Mouse (Mus musculus) midbrain, embryonic 10.5 days (tissue): Measurements from ENCODE around the gene Slc39a1. TPM values are rescaled to one million over a fixed set of nuclear protein-coding genes. Genes with fewer than 3 reads are reported as not detected.

Source experiments
- DNase-seq: peaks from one replicate; pipeline ENCODE4 v3.0.0-alpha.2; 2017; ENCODE audit warnings: low spot score
- H3K27ac ChIP-seq: fragments of 300-500 bp; sonication (generic); replicated peaks from 2 replicates; pipeline ENCODE4 v1.5.1; 2016; ENCODE audit warnings: mild to moderate bottlenecking
- H3K27me3 ChIP-seq: fragments of 300-500 bp; sonication (generic); 2 replicates; pipeline ENCODE4 v1.6.1; 2016; ENCODE audit warnings: low read depth, mild to moderate bottlenecking; ENCODE audit not compliant: poor library complexity, severe bottlenecking
- H3K36me3 ChIP-seq: fragments of 300-500 bp; sonication (generic); 2 replicates; pipeline ENCODE4 v1.6.1; 2016; ENCODE audit warnings: mild to moderate bottlenecking, moderate library complexity
- H3K4me1 ChIP-seq: fragments of 300-500 bp; sonication (generic); 2 replicates; pipeline ENCODE4 v1.6.1; 2016
- H3K4me3 ChIP-seq: fragments of 300-500 bp; sonication (generic); 2 replicates; pipeline ENCODE4 v1.5.1; 2016; ENCODE audit warnings: mild to moderate bottlenecking, moderate library complexity
- H3K9me3 ChIP-seq: fragments of 300-500 bp; sonication (generic); replicated peaks from 2 replicates; pipeline ENCODE4 v1.6.1; 2016; ENCODE audit warnings: mild to moderate bottlenecking
- WGBS: fragments of 180-500 bp; shearing (Covaris S2); methylation state at CpG from one replicate; pipeline ENCODE4 v1.1.7; 2016; 5-methylcytosine and 5-hydroxymethylcytosine counted together
- polyA plus RNA-seq: library from polyadenylated mRNA; unstranded; fragments of >200 nt; fragmentation: Nextera tagmentation; extraction: Ambion mirVana; gene quantifications from 2 replicates; pipeline ENCODE4 v1.2.1, GENCODE M21; 2016

Slc39a1 gene
- polyA plus RNA-seq, 1 experiment from 2014 or later, result 69.6 TPM

- Histone ChIP-seq H3K9me3 (no peaks in the 10 kb centered on the region), H3K27ac (no peak overlapping the region), H3K4me1 (peaks cover 30% of the 10 kb centered on the region), H3K36me3 (peaks cover 71% of the 10 kb centered on the region), H3K4me3 (no peak overlapping the region; the same call in 1 of the 2 replicates), H3K27me3 (no peaks in the 10 kb centered on the region)
- DNase-seq, result no peak
- 91% methylated on average over 5 of the region's 5 CpGs for WGBS
Measured at GRCm38 (mm10) chr3:90263121-90263771, 15.3 kb downstream of the Slc39a1 start.

DNA sequence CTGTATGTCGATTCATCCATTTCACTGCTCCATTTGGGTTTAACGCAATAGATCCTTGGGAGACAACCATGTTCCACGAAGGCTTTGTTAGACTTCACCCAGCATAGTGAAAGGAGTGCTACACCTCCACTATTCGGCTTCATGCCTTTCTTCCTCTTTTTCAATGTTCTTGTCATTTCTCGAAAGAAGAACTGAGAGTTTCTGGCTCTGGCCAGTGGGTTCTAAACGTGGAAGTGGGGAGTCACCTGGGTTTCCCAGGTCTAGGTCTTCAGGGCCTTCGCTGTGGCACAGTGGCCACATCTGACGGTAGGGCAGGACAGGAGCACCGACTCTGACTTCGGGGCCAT, 16.7 kb downstream of the Slc39a1 start:
- Histone ChIP-seq H3K27me3 (no peaks in the 10 kb centered on the region), H3K27ac (peak overlapping the region; percentile 98), H3K4me1 (peaks cover 30% of the 10 kb centered on the region), H3K9me3 (no peaks in the 10 kb centered on the region), H3K4me3 (peak overlapping the region; percentile 91), H3K36me3 (peaks cover 69% of the 10 kb centered on the region)
- 38% methylated on average over 10 of the region's 10 CpGs for WGBS
- peak; percentile 26 for DNase-seq

GRCm38 (mm10) chr3:90265034-90265931, 17.3 kb downstream of the Slc39a1 start, which contains the start of gene Dennd4b:
Dennd4b (plus strand) TSS chr3:90265185.
- peaks cover 30% of the 10 kb centered on the region for H3K4me1 ChIP-seq
- DNase-seq, result peak; percentile 91
- H3K4me3 ChIP-seq, result peak within 1 kb of the TSS; percentile 91
- H3K27ac ChIP-seq, result peak within 1 kb of the TSS; percentile 98
- H3K36me3 ChIP-seq, result peaks cover 69% of the 10 kb centered on the region
- WGBS, result under 1% methylated on average over 81 of the region's 87 CpGs
- no peaks in the 10 kb centered on the region for H3K27me3 ChIP-seq
- H3K9me3 ChIP-seq, result no peaks in the 10 kb centered on the region

DNA sequence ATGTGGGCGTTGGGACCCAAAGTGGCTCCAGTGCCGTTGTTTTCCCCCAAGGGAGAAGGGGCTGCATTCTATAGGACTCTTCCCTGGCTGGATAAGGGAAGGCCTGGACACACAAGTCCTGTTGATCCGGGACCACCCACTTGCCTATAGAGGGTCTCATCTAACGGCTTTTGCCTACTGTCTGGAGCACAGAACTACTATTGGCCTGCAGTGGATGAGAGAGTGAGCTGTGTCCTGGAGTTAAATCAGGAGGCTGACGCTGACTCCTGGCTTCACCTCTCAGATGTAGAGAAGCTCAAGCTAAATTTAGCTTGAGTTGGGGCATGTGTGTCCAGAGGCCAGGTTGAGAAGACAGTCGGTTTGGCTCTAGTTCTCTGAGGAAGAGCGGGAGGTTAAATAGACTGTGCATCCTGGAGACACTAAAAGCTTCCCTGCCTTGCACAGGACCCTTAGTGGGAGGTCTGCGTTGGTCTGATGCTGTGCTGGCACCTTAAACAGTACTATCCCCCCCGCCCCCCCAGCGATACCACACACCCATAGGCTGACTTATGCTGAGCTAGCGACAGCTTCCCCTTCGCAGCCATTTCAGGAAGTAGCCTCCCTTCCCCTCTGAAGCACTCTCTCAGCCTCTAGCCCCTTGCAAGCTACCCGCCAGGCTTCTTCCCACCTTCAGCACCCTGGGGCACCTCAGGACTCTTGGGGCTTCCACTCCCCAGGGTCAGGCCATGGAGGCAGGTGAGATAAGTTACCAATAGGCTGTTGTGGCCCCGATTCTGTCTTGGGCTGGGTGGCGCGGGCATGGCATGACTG, 18.2 kb downstream of the Slc39a1 start:
- peaks cover 30% of the 10 kb centered on the region for H3K4me1 ChIP-seq
- H3K9me3 ChIP-seq, result no peaks in the 10 kb centered on the region
- DNase-seq, result no peak
- no peaks in the 10 kb centered on the region for H3K27me3 ChIP-seq
- peaks cover 69% of the 10 kb centered on the region for H3K36me3 ChIP-seq
- 29% methylated on average over 16 of the region's 16 CpGs for WGBS
- H3K4me3 ChIP-seq, result peak overlapping the region; percentile 91
- peak overlapping the region; percentile 98 for H3K27ac ChIP-seq

DNA sequence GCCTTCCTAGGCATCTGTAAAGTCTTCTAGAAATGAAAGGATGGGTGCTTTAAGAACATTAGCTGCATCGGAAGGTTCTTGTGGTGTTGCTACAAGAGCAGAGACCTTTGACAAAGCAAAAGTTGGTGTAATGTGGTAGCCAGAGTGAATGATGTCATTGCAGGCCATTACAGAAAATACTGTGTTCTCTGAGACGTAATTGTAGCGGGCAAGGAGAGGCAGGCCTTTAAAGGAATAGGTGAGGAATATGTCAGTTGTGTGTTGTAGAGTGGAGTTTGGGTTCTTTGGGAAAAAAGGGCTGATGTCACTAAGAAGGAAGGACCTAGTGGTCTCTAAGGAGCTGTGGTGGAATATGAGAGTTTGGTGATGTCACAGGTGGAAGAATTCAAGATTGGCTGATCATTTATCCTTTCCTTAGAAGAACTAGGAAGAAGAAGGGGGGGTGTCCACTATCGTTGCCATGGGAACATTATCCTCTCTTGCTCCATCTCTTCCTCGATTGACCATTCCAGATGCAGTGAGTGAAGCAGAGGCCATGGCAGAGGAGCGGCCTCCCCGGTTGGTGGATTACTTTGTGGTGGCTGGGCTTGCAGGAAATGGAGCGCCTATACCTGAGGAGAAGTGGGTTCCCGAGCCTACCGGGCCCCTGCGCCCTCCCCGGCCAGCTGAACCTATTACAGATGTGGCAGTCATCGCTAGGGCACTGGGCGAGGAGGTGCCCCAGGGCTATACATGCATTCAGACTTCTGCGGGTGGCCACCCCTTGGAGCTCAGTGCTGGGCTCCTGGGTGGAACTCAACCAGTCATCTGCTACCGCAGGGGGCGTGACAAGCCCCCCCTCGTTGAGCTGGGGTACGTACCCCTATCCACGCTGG, 19.2 kb downstream of the Slc39a1 start:
- H3K27ac ChIP-seq, result peak overlapping the region; percentile 98
- H3K4me3 ChIP-seq, result peak overlapping the region; percentile 91; the same call in 1 of the 2 replicates
- H3K36me3 ChIP-seq, result peaks cover 69% of the 10 kb centered on the region
- H3K4me1 ChIP-seq, result peaks cover 30% of the 10 kb centered on the region
- H3K9me3 ChIP-seq, result no peaks in the 10 kb centered on the region
- WGBS, result 92% methylated on average over 20 of the region's 20 CpGs
- H3K27me3 ChIP-seq, result no peaks in the 10 kb centered on the region
- no peak for DNase-seq

- peaks cover 69% of the 10 kb centered on the region for H3K36me3 ChIP-seq
- H3K4me3 ChIP-seq, result no peak overlapping the region
- peaks cover 30% of the 10 kb centered on the region for H3K4me1 ChIP-seq
- DNase-seq, result no peak
- 98% methylated on average over 11 of the region's 11 CpGs for WGBS
- no peaks in the 10 kb centered on the region for H3K9me3 ChIP-seq
- no peaks in the 10 kb centered on the region for H3K27me3 ChIP-seq
- H3K27ac ChIP-seq, result no peak overlapping the region
Measured at GRCm38 (mm10) chr3:90268190-90268589, 20.2 kb downstream of the Slc39a1 start.

GRCm38 (mm10) chr3:90268971-90269370, 21.0 kb downstream of the Slc39a1 start:
- no peak overlapping the region for H3K4me3 ChIP-seq
- no peak for DNase-seq
- WGBS, result 87% methylated on average over 16 of the region's 16 CpGs
- no peaks in the 10 kb centered on the region for H3K9me3 ChIP-seq
- peaks cover 69% of the 10 kb centered on the region for H3K36me3 ChIP-seq
- H3K27me3 ChIP-seq, result no peaks in the 10 kb centered on the region
- H3K27ac ChIP-seq, result no peak overlapping the region
- peaks cover 30% of the 10 kb centered on the region for H3K4me1 ChIP-seq

DNA sequence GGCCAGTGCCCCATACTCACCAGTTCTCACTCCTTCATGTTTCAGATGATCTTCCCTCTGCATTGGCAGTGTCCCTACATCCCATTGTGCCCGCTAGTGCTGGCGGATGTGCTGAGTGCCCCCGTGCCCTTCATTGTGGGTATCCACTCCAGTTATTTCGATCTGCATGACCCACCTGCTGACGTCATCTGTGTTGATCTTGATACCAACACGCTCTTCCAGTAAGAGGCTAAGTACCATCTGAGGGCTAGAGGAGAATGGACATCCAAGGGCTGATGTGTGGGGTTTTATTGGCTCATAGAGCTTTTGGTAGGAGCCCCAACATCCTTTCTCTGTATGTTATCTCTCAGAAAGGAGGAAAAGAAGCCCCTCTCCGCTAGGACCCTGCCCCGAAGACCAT, 22.8 kb downstream of the Slc39a1 start:
- H3K4me3 ChIP-seq, result no peak overlapping the region
- no peaks in the 10 kb centered on the region for H3K27me3 ChIP-seq
- H3K36me3 ChIP-seq, result peaks cover 84% of the 10 kb centered on the region
- H3K9me3 ChIP-seq, result no peaks in the 10 kb centered on the region
- H3K27ac ChIP-seq, result no peak overlapping the region
- no peak for DNase-seq
- peaks cover 18% of the 10 kb centered on the region for H3K4me1 ChIP-seq
- WGBS, result 93% methylated on average over 8 of the region's 8 CpGs

- no peak for DNase-seq
- no peaks in the 10 kb centered on the region for H3K27me3 ChIP-seq
- 77% methylated on average over 9 of the region's 9 CpGs for WGBS
- no peaks in the 10 kb centered on the region for H3K9me3 ChIP-seq
- H3K4me1 ChIP-seq, result peaks cover 5% of the 10 kb centered on the region
- no peak overlapping the region for H3K27ac ChIP-seq
- H3K4me3 ChIP-seq, result no peak overlapping the region
- H3K36me3 ChIP-seq, result peaks cover 98% of the 10 kb centered on the region
Measured at GRCm38 (mm10) chr3:90272170-90272569, 24.2 kb downstream of the Slc39a1 start.

- Histone ChIP-seq H3K4me1 (no peaks in the 10 kb centered on the region), H3K9me3 (no peaks in the 10 kb centered on the region), H3K27ac (no peak overlapping the region), H3K36me3 (peaks cover 98% of the 10 kb centered on the region), H3K4me3 (no peak overlapping the region), H3K27me3 (no peaks in the 10 kb centered on the region)
- no peak for DNase-seq
- WGBS, result 94% methylated on average over 22 of the region's 22 CpGs
Measured at GRCm38 (mm10) chr3:90273855-90274254, 25.9 kb downstream of the Slc39a1 start.

DNA sequence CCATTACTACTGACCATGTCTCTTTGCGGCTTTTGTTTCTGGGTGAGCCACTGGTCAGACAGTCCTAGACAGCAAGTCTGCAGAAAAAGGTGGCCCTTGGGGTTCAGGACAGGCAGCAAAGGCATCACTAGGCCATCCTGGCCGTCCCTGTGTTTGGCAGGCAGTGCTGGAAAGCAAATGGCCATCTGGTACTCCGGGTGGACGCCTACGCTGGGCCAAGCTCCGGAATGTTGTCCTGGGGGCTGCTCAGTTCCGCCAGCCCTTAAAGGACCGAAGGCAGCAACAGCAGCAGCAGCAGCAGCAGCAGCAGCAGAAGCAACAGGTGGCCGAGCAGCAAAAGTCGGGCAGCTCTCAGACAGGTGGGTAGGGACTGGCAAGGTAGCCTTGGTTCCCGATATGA, 27.3 kb downstream of the Slc39a1 start:
- Histone ChIP-seq H3K36me3 (peaks cover 100% of the 10 kb centered on the region), H3K4me3 (no peak overlapping the region), H3K9me3 (no peaks in the 10 kb centered on the region), H3K4me1 (no peaks in the 10 kb centered on the region), H3K27ac (no peak overlapping the region), H3K27me3 (no peaks in the 10 kb centered on the region)
- 89% methylated on average over 11 of the region's 11 CpGs for WGBS
- DNase-seq, result no peak

DNA sequence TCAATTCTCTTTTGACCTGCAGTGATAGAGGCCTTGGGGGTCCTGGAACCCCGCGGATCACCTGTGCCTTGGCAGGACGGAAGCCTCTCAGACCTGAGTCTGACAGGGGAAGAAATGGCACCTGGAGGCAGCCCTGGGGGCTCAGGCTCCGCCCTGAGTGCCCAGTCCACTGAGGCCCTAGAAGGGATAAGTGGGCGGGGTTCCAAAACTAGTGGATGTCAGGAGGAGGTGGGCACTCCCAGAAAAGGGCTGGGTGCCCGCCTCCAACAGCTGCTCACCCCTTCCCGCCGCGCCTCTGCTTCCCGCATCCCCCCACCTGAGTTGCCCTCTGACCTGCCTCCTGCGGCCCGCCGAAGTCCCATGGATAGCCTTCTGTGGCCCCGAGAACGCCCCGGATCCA, 28.9 kb downstream of the Slc39a1 start:
- H3K36me3 ChIP-seq, result peaks cover 97% of the 10 kb centered on the region
- 46% methylated on average over 16 of the region's 16 CpGs for WGBS

More for the DNA sequence above, 28.9 kb downstream of the Slc39a1 start:
- DNase-seq, result no peak
- H3K27me3 ChIP-seq, result no peaks in the 10 kb centered on the region
- H3K9me3 ChIP-seq, result no peaks in the 10 kb centered on the region
- no peak overlapping the region for H3K27ac ChIP-seq
- H3K4me3 ChIP-seq, result no peak overlapping the region
- H3K4me1 ChIP-seq, result no peaks in the 10 kb centered on the region
